Mouse (Mus musculus) limb, embryonic 14.5 days (tissue): ENCODE measurements around the gene Gm49387. TPM values are rescaled to one million over a fixed set of nuclear protein-coding genes. Genes with fewer than 3 reads are reported as not detected.

Experiments used
- ATAC-seq: fragments of 200-750 bp; cut with Nextera tagmentation; 2 replicates; pipeline ENCODE4 v1.8.0; 2017; ENCODE audit warnings: low read depth, moderate number of reproducible peaks, moderate TSS enrichment; ENCODE audit not compliant: low FRiP score
- DNase-seq: peaks from one replicate; pipeline ENCODE4 v3.0.0-alpha.2; 2015; ENCODE audit warnings: low spot score
- H3K27ac ChIP-seq: fragments of 300-500 bp; sonication (generic); replicated peaks from 2 replicates; pipeline ENCODE4 v1.5.1; 2014; ENCODE audit warnings: low read depth, mild to moderate bottlenecking, low read length, moderate library complexity, mixed read lengths
- H3K27me3 ChIP-seq: fragments of 300-500 bp; sonication (generic); 2 replicates; pipeline ENCODE4 v1.6.1; 2014; ENCODE audit warnings: low read length, mixed read lengths; ENCODE audit not compliant: control insufficient read depth, insufficient read depth
- H3K36me3 ChIP-seq: fragments of 300-500 bp; sonication (generic); 2 replicates; pipeline ENCODE4 v1.6.1; 2014; ENCODE audit warnings: mild to moderate bottlenecking, low read length, moderate library complexity, mixed read lengths; ENCODE audit not compliant: control insufficient read depth, insufficient read depth
- H3K4me1 ChIP-seq: fragments of 300-500 bp; sonication (generic); 2 replicates; pipeline ENCODE4 v1.6.1; 2014; ENCODE audit warnings: antibody characterized with exemption, low read length, mixed read lengths; ENCODE audit not compliant: control insufficient read depth, insufficient read depth
- H3K4me2 ChIP-seq: fragments of 300-500 bp; sonication (generic); replicated peaks from 2 replicates; pipeline ENCODE4 v1.6.1; 2014; ENCODE audit warnings: low read depth, mild to moderate bottlenecking, low read length, moderate library complexity; ENCODE audit not compliant: severe bottlenecking
- H3K4me3 ChIP-seq: fragments of 300-500 bp; sonication (generic); replicated peaks from 2 replicates; pipeline ENCODE4 v1.5.1; 2014; ENCODE audit warnings: low read length
- H3K9ac ChIP-seq: fragments of 300-500 bp; sonication (generic); 2 replicates; pipeline ENCODE4 v1.6.1; 2014; ENCODE audit warnings: mild to moderate bottlenecking, low read depth, low read length, moderate library complexity; ENCODE audit not compliant: severe bottlenecking
- H3K9me3 ChIP-seq: fragments of 300-500 bp; sonication (generic); 2 replicates; pipeline ENCODE4 v1.6.1; 2016; ENCODE audit warnings: low read length; ENCODE audit not compliant: control insufficient read depth
- POLR2A ChIP-seq: fragments of 200-500 bp; IDR thresholded peaks from 2 replicates; pipeline ENCODE4 v1.8.0; 2012; ENCODE audit warnings: inconsistent platforms, mild to moderate bottlenecking, moderate library complexity, borderline replicate concordance; ENCODE audit not compliant: insufficient read depth, insufficient read length; ENCODE audit errors: extremely low read depth
- WGBS: fragments of 180-500 bp; shearing (Covaris S2); extraction: QIAGEN DNeasy Blood & Tissue Kit; methylation state at CpG from one replicate; pipeline ENCODE4 v1.1.7; 2014; 5-methylcytosine and 5-hydroxymethylcytosine counted together
- polyA plus RNA-seq, 2 experiments: library from polyadenylated mRNA; depleted of rRNA in 1 of 2; stranded (reverse) in 1 of 2; unstranded in 1 of 2; fragments of >200 nt; fragmentation: Nextera tagmentation in 1 of 2; extraction: Ambion mirVana in 1 of 2; gene quantifications; 2 replicates each; pipeline versions ENCODE4 v1.2.1 to v1.2.3; 2012 to 2014

Gene Gm49387
- polyA plus RNA-seq, 2 experiments, result 3.0 TPM; not detected in 1

- Histone ChIP-seq H3K4me2 (no peak overlapping the region), H3K27ac (peak overlapping the region; percentile 22)
Measured at GRCm38 (mm10) chr14:31564452-31565179, 76.1 kb downstream of the Gm49387 start.

GRCm38 (mm10) chr14:31560886-31561285 lies 79.8 kb downstream of the Gm49387 start:
- no peak for TF ChIP-seq POLR2A
- peak; percentile 79 for DNase-seq
- Histone ChIP-seq H3K27me3 (no peaks in the 10 kb centered on the region), H3K4me2 (no peak overlapping the region), H3K36me3 (no peaks in the 10 kb centered on the region), H3K4me1 (peaks cover 17% of the 10 kb centered on the region), H3K9me3 (no peaks in the 10 kb centered on the region), H3K9ac (no peak overlapping the region), H3K4me3 (no peak overlapping the region), H3K27ac (no peak overlapping the region)
- 29% methylated on average over 5 of the region's 5 CpGs for WGBS
- peak; percentile 32; the same call in 1 of the 2 replicates for ATAC-seq

More at GRCm38 (mm10) chr14:31564452-31565179, 76.1 kb downstream of the Gm49387 start:
- DNase-seq, result peak; percentile 66
- Histone ChIP-seq H3K36me3 (no peaks in the 10 kb centered on the region), H3K4me3 (no peak overlapping the region), H3K9ac (no peak overlapping the region), H3K4me1 (peaks cover 21% of the 10 kb centered on the region; the same call in 1 of the 2 replicates), H3K27me3 (no peaks in the 10 kb centered on the region), H3K9me3 (no peaks in the 10 kb centered on the region)
- 4% methylated on average over 6 of the region's 6 CpGs for WGBS
- ATAC-seq, result peak; percentile 67
- TF ChIP-seq POLR2A, result no peak

- ATAC-seq (no peak), DNase-seq (no peak)
Measured at GRCm38 (mm10) chr14:31559216-31559615, 81.5 kb downstream of the Gm49387 start.

GRCm38 (mm10) chr14:31557784-31558183 lies 82.9 kb downstream of the Gm49387 start:
- Histone ChIP-seq H3K9me3 (no peaks in the 10 kb centered on the region), H3K4me1 (peaks cover 10% of the 10 kb centered on the region; the same call in 1 of the 2 replicates), H3K36me3 (no peaks in the 10 kb centered on the region), H3K27me3 (no peaks in the 10 kb centered on the region), H3K9ac (no peak overlapping the region), H3K4me2 (no peak overlapping the region), H3K27ac (no peak overlapping the region), H3K4me3 (no peak overlapping the region)
- DNase-seq (no peak), ATAC-seq (no peak)
- WGBS, result 72% methylated on average over 9 of the region's 9 CpGs
- no peak for TF ChIP-seq POLR2A

More at GRCm38 (mm10) chr14:31559216-31559615, 81.5 kb downstream of the Gm49387 start:
- no peak for TF ChIP-seq POLR2A
- no peaks in the 10 kb centered on the region for H3K9me3 ChIP-seq
- H3K4me1 ChIP-seq, result peaks cover 10% of the 10 kb centered on the region; the same call in 1 of the 2 replicates
- H3K27ac ChIP-seq, result no peak overlapping the region
- H3K4me2 ChIP-seq, result no peak overlapping the region
- WGBS, result 75% methylated on average over 5 of the region's 5 CpGs
- no peak overlapping the region for H3K4me3 ChIP-seq
- no peaks in the 10 kb centered on the region for H3K36me3 ChIP-seq
- no peaks in the 10 kb centered on the region for H3K27me3 ChIP-seq
- no peak overlapping the region for H3K9ac ChIP-seq

- ATAC-seq (no peak), DNase-seq (no peak)
- no peak overlapping the region for H3K27ac ChIP-seq
- no peaks in the 10 kb centered on the region for H3K9me3 ChIP-seq
- no peak overlapping the region for H3K9ac ChIP-seq
- H3K4me3 ChIP-seq, result no peak overlapping the region
- no peak overlapping the region for H3K4me2 ChIP-seq
- H3K4me1 ChIP-seq, result peaks cover 10% of the 10 kb centered on the region; the same call in 1 of the 2 replicates
- no peaks in the 10 kb centered on the region for H3K36me3 ChIP-seq
- H3K27me3 ChIP-seq, result no peaks in the 10 kb centered on the region
- WGBS, result 71% methylated on average over 8 of the region's 8 CpGs
- TF ChIP-seq POLR2A, result no peak
Measured at GRCm38 (mm10) chr14:31557273-31557672, 83.4 kb downstream of the Gm49387 start.
